Mouse (Mus musculus) lung, embryonic 16.5 days (tissue): ENCODE results near the gene Pidd1. TPM values are rescaled to one million over a fixed set of nuclear protein-coding genes. Genes with fewer than 3 reads are reported as not detected.
"Not testable (repeated sequence)": the region's sequence is repeated elsewhere in the genome, so short reads cannot be mapped to it uniquely, and the experiment has no call there.

Experiments
- ATAC-seq: fragments of 200-750 bp; cut with Nextera tagmentation; 2 replicates; pipeline ENCODE4 v1.8.0; 2017; ENCODE audit warnings: low read depth, mild to moderate bottlenecking, moderate library complexity
- H3K27ac ChIP-seq: fragments of 300-500 bp; sonication (generic); 2 replicates; pipeline ENCODE4 v1.5.1; 2014; ENCODE audit warnings: mild to moderate bottlenecking, control low read depth, low read length
- H3K27me3 ChIP-seq: fragments of 300-500 bp; sonication (generic); 2 replicates; pipeline ENCODE4 v1.6.1; 2014; ENCODE audit warnings: low read depth, low read length, mixed read lengths; ENCODE audit not compliant: control insufficient read depth, insufficient read depth
- H3K36me3 ChIP-seq: fragments of 300-500 bp; sonication (generic); 2 replicates; pipeline ENCODE4 v1.6.1; 2014; ENCODE audit warnings: low read length; ENCODE audit not compliant: control insufficient read depth, insufficient read depth
- H3K4me1 ChIP-seq: fragments of 300-500 bp; sonication (generic); replicated peaks from 2 replicates; pipeline ENCODE4 v1.6.1; 2014; ENCODE audit warnings: low read length, mixed read lengths; ENCODE audit not compliant: control insufficient read depth, insufficient read depth
- H3K4me2 ChIP-seq: fragments of 300-500 bp; sonication (generic); 2 replicates; pipeline ENCODE4 v1.6.1; 2014; ENCODE audit warnings: low read depth, low read length, control low read depth
- H3K4me3 ChIP-seq: fragments of 300-500 bp; sonication (generic); 2 replicates; pipeline ENCODE4 v1.5.1; 2014; ENCODE audit warnings: mild to moderate bottlenecking, low read length, control low read depth
- H3K9ac ChIP-seq: fragments of 300-500 bp; sonication (generic); 2 replicates; pipeline ENCODE4 v1.6.1; 2014; ENCODE audit warnings: low read length, control low read depth
- H3K9me3 ChIP-seq: fragments of 300-500 bp; sonication (generic); 2 replicates; pipeline ENCODE4 v1.6.1; 2016; ENCODE audit warnings: low read length; ENCODE audit not compliant: control insufficient read depth
- WGBS: fragments of 180-500 bp; shearing (Covaris S2); extraction: QIAGEN DNeasy Blood & Tissue Kit; methylation state at CpG from one replicate; pipeline ENCODE4 v1.1.7; 2014; 5-methylcytosine and 5-hydroxymethylcytosine counted together
- polyA plus RNA-seq: library from polyadenylated mRNA; unstranded; fragments of >200 nt; fragmentation: Nextera tagmentation; extraction: Ambion mirVana; gene quantifications from 2 replicates; pipeline ENCODE4 v1.2.1, GENCODE M21; 2015

The Pidd1 gene
- polyA plus RNA-seq, 1 experiment from 2014 or later: 14.4 TPM

GRCm38 (mm10) chr7:141413809-141414584 lies 29.8 kb downstream of the Pidd1 start, which contains the start of gene Gatd1:
Gene Gatd1, minus strand, starts transcription at chr7:141414136.
- H3K36me3 ChIP-seq: peaks cover 5% of the 10 kb centered on the region
- no peaks in the 10 kb centered on the region for H3K27me3 ChIP-seq
- peak within 1 kb of the TSS; percentile 97 for H3K9ac ChIP-seq
- peak within 1 kb of the TSS; percentile 86 for H3K27ac ChIP-seq
- peak within 1 kb of the TSS; percentile 84 for H3K4me2 ChIP-seq
- peak; percentile 95 for ATAC-seq
- H3K4me3 ChIP-seq: peak within 1 kb of the TSS; percentile 86
- H3K9me3 ChIP-seq: no peaks in the 10 kb centered on the region
- WGBS: under 1% methylated on average over 45 of the region's 56 CpGs
- peaks cover 12% of the 10 kb centered on the region; the same call in 1 of the 2 replicates for H3K4me1 ChIP-seq

GRCm38 (mm10) chr7:141413331-141413730 lies 30.5 kb downstream of the Pidd1 start:
- 3% methylated on average over 16 of the region's 16 CpGs for WGBS
- peak; percentile 14 for ATAC-seq

DNA sequence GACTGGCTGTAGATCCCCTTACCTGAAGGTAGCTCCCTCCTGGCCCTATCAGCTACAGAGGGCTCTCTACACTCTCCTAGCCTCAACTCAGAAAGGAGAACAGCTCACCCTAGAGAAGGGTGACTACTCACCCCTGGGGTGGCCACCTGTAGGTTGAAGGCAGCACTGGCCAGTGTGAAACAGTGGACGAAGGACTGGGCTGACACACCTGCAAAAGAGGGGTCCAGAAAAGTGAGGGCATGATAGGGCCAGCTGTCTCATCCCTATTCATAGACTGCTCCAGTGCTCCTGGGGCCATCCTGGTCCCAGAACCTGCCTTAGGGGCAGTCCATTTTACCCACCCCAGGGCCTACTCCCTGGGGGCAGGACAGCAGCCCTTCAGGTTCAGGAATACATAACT lies 32.2 kb downstream of the Pidd1 start:
- no peak for ATAC-seq
- Histone ChIP-seq H3K27ac (no peak overlapping the region), H3K9ac (no peak overlapping the region), H3K4me3 (no peak overlapping the region), H3K36me3 (peaks cover 12% of the 10 kb centered on the region), H3K27me3 (no peaks in the 10 kb centered on the region), H3K4me2 (no peak overlapping the region), H3K9me3 (no peaks in the 10 kb centered on the region), H3K4me1 (peaks cover 13% of the 10 kb centered on the region; the same call in 1 of the 2 replicates)
- 90% methylated on average over 1 of the region's 1 CpGs for WGBS

More at GRCm38 (mm10) chr7:141413331-141413730, 30.5 kb downstream of the Pidd1 start:
- Histone ChIP-seq H3K4me2 (peak overlapping the region; percentile 78), H3K4me1 (peaks cover 13% of the 10 kb centered on the region; the same call in 1 of the 2 replicates), H3K4me3 (peak overlapping the region; percentile 86), H3K27me3 (no peaks in the 10 kb centered on the region), H3K9me3 (no peaks in the 10 kb centered on the region), H3K36me3 (peaks cover 8% of the 10 kb centered on the region), H3K27ac (peak overlapping the region; percentile 86), H3K9ac (peak overlapping the region; percentile 97)

DNA sequence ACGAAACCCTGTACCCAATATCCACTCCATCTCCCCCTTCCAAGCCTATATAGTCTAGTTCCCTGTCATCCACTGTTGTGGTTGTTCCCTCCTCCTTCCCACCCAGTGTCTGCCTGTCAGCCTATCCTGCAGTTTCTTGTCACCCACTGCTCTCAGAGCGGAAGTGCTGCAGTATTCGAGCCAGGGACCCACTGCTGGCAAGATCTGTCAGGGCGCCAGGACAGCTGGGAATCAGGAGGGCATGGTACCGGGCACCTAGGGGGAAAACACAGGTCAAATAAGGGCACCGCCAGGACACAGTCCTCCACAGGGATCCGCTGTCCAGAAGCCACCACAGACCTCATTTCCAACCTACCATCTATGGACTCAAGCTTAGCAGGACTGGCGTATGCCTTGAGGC lies 33.2 kb downstream of the Pidd1 start:
- no peak for ATAC-seq
- no peaks in the 10 kb centered on the region for H3K27me3 ChIP-seq
- H3K4me3 ChIP-seq: no peak overlapping the region
- no peak overlapping the region for H3K27ac ChIP-seq
- no peaks in the 10 kb centered on the region for H3K9me3 ChIP-seq
- no peak overlapping the region for H3K9ac ChIP-seq
- H3K4me1 ChIP-seq: peaks cover 13% of the 10 kb centered on the region; the same call in 1 of the 2 replicates
- 90% methylated on average over 8 of the region's 8 CpGs for whole genome bisulfite sequencing
- H3K4me2 ChIP-seq: no peak overlapping the region
- peaks cover 12% of the 10 kb centered on the region for H3K36me3 ChIP-seq

DNA sequence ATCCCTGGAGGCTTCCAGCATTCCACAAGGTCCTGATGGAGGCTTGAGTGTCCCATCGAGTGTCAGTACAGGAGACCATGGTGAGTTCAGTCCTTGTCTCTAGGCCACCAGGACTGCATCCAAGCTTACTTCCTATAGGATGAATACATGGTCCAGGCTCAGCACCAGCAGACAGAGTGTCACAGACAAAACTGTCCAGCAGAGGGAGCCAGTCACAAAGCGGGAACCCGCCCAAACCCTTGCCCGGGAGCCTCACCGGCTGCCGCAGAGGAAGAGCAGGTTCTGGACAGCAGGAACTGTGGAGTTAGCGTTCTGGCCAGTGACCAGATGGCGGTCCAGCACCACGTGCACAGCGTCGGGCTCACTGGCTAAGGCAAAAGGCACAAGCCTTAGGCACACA lies 35.0 kb downstream of the Pidd1 start:
- H3K9me3 ChIP-seq: no peaks in the 10 kb centered on the region
- H3K27me3 ChIP-seq: no peaks in the 10 kb centered on the region
- ATAC-seq: peak; percentile 77
- H3K36me3 ChIP-seq: peaks cover 12% of the 10 kb centered on the region
- no peak overlapping the region for H3K27ac ChIP-seq
- no peak overlapping the region for H3K4me3 ChIP-seq
- WGBS: 10% methylated on average over 11 of the region's 11 CpGs
- no peak overlapping the region for H3K4me2 ChIP-seq
- H3K9ac ChIP-seq: no peak overlapping the region
- H3K4me1 ChIP-seq: peaks cover 9% of the 10 kb centered on the region; the same call in 1 of the 2 replicates

DNA sequence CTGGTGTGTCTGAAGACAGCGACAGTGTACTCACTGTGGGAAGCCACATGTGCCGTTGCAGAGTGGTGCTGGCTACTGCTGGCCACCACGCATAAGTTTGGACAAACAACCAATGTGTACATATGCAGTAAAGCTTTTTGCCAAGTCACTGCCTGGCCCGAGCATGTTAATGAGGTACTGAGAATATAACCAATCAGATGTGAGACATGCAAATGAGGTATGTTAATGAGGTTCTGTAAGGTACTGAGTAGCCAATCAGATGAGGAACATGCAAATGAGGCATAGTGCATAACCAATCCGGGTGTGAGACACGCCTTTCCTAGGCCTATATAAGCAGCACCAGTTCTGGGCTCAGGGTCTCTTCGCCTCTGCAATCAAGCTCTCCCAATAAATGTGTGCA lies 36.2 kb downstream of the Pidd1 start:
- 91% methylated on average over 7 of the region's 7 CpGs for WGBS
- H3K27me3 ChIP-seq, H3K9me3 ChIP-seq, H3K9ac ChIP-seq, H3K27ac ChIP-seq, H3K4me3 ChIP-seq, H3K4me1 ChIP-seq, H3K4me2 ChIP-seq, ATAC-seq: not testable (repeated sequence)
- H3K36me3 ChIP-seq: peaks cover 14% of the 10 kb centered on the region

DNA sequence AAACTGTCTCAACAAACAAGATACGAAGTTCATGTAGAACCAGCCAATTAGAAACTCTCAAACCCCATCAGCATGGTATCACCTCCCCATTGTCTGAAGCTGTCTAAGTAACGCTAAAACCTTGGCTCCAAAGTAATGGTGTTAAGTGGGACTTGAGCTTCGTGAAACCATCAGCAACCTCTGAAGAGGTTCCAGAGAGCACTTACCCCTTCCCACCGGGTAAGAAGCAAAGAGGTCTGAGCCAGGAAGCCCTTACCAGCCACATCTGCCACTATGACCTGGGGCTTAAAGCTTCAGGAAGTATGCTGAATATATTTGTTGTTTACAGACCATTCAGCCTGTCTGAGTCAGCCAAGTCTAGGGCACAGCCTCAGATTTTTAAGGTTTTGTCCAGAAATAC lies 38.4 kb downstream of the Pidd1 start:
- Histone ChIP-seq H3K27me3 (no peaks in the 10 kb centered on the region), H3K27ac (no peak overlapping the region), H3K9me3 (no peaks in the 10 kb centered on the region), H3K9ac (no peak overlapping the region), H3K36me3 (peaks cover 19% of the 10 kb centered on the region), H3K4me2 (no peak overlapping the region), H3K4me1 (peaks cover 3% of the 10 kb centered on the region; the same call in 1 of the 2 replicates), H3K4me3 (no peak overlapping the region)
- no peak for ATAC-seq
- 62% methylated on average over 4 of the region's 4 CpGs for WGBS

GRCm38 (mm10) chr7:141403305-141403704 lies 40.5 kb downstream of the Pidd1 start:
- H3K36me3 ChIP-seq: peaks cover 25% of the 10 kb centered on the region
- H3K27ac ChIP-seq: no peak overlapping the region
- no peaks in the 10 kb centered on the region for H3K27me3 ChIP-seq
- no peak overlapping the region for H3K4me2 ChIP-seq
- no peaks in the 10 kb centered on the region for H3K9me3 ChIP-seq
- ATAC-seq: peak; percentile 64
- no peak overlapping the region for H3K9ac ChIP-seq
- WGBS: 48% methylated on average over 5 of the region's 5 CpGs
- no peaks in the 10 kb centered on the region for H3K4me1 ChIP-seq
- H3K4me3 ChIP-seq: no peak overlapping the region

DNA sequence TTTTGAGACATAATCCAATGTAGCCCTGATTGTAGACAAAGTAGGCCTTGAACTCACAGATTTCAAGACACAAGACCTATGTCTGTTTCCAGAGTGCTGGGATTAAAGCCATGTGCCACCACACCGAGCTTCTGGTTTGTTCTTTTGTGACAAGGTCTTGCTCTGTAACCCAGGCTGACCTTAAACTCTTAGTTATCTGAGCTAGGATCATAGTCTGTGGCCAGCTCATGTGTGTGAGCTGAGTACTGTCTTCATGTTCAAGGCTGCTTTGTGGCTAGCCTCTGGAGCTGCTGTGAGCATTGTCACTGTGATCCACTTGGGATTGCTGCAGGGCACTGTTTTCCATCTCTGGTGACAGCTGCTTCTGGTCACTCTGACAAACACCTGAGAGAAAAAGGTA lies 48.5 kb downstream of the Pidd1 start:
- Histone ChIP-seq H3K36me3 (peaks cover 15% of the 10 kb centered on the region), H3K9me3 (no peaks in the 10 kb centered on the region), H3K4me1 (peaks cover 12% of the 10 kb centered on the region), H3K27me3 (no peaks in the 10 kb centered on the region; the same call in 1 of the 2 replicates), H3K9ac (no peak overlapping the region), H3K4me3 (no peak overlapping the region), H3K4me2 (no peak overlapping the region), H3K27ac (no peak overlapping the region)
- ATAC-seq: no peak
- WGBS: 63% methylated on average over 1 of the region's 1 CpGs
